Mouse (Mus musculus): ENCODE measurements around the gene Car14. TPM values are rescaled to one million over a fixed set of nuclear protein-coding genes. Genes with fewer than 3 reads are reported as not detected.
"Not testable (repeated sequence)": the region's sequence is repeated elsewhere in the genome, so short reads cannot be mapped to it uniquely, and the experiment has no call there.

The Car14 gene
- 10.4 and 12.5 TPM in 2 replicates for polyA plus RNA-seq (2014; fragmentation: Nextera tagmentation; extraction: Ambion mirVana)

GRCm38 (mm10) chr3:95904568-95904967 is at the start of gene Car14:
TSS of gene Car14 (minus strand) at chr3:95904691.
- Histone ChIP-seq H3K9me3 (ENCODE audit: low read depth, low read length) (no peaks in the 10 kb centered on the region), H3K4me1 (ENCODE audit: insufficient read depth) (peaks cover 11% of the 10 kb centered on the region), H3K36me3 (ENCODE audit: insufficient read depth) (no peaks in the 10 kb centered on the region), H3K27ac (ENCODE audit: low read depth) (peak within 1 kb of the TSS; percentile 46; the same call in 1 of the 2 replicates), H3K4me3 (ENCODE audit: low read depth, low read length) (peak within 1 kb of the TSS; percentile 34), H3K9ac (peak within 1 kb of the TSS; percentile 40), H3K27me3 (ENCODE audit: insufficient read depth, low read length) (no peaks in the 10 kb centered on the region), H3K4me2 (peak within 1 kb of the TSS; percentile 81)
- no peak for TF ChIP-seq CTCF (IDR thresholded peaks at IDR 0.05; ENCODE audit: low read depth)
- ATAC-seq (ENCODE audit: insufficient read depth) (peak; percentile 48), DNase-seq (peak; percentile 39)
- 1% methylated on average over 15 of the region's 15 CpGs for WGBS

GRCm38 (mm10) chr3:95953522-95953921 is 49.0 kb upstream of the Car14 start:
- Histone ChIP-seq H3K9ac (no peak overlapping the region), H3K4me3 (ENCODE audit: low read depth, low read length) (no peak overlapping the region), H3K27ac (ENCODE audit: low read depth) (no peak overlapping the region), H3K9me3 (ENCODE audit: low read depth, low read length) (no peaks in the 10 kb centered on the region), H3K36me3 (ENCODE audit: insufficient read depth) (no peaks in the 10 kb centered on the region), H3K4me2 (no peak overlapping the region), H3K4me1 (ENCODE audit: insufficient read depth) (no peaks in the 10 kb centered on the region), H3K27me3 (ENCODE audit: insufficient read depth, low read length) (no peaks in the 10 kb centered on the region)
- DNase-seq (no peak), ATAC-seq (ENCODE audit: insufficient read depth) (no peak)
- 77% methylated on average over 3 of the region's 3 CpGs for WGBS
- TF ChIP-seq CTCF (IDR thresholded peaks at IDR 0.05; ENCODE audit: low read depth): no peak

GRCm38 (mm10) chr3:95953023-95953422 is 48.5 kb upstream of the Car14 start:
- no peak overlapping the region for H3K4me2 ChIP-seq
- no peak overlapping the region for H3K4me3 ChIP-seq (ENCODE audit: low read depth, low read length)
- H3K36me3 ChIP-seq (ENCODE audit: insufficient read depth): peaks cover under 1% of the 10 kb centered on the region; the same call in 1 of the 2 replicates
- no peak for TF ChIP-seq CTCF (IDR thresholded peaks at IDR 0.05; ENCODE audit: low read depth)
- no peaks in the 10 kb centered on the region for H3K9me3 ChIP-seq (ENCODE audit: low read depth, low read length)
- no peak overlapping the region for H3K9ac ChIP-seq
- no peak for ATAC-seq (ENCODE audit: insufficient read depth)
- no peak for DNase-seq
- H3K4me1 ChIP-seq (ENCODE audit: insufficient read depth): no peaks in the 10 kb centered on the region
- no peaks in the 10 kb centered on the region for H3K27me3 ChIP-seq (ENCODE audit: insufficient read depth, low read length)
- H3K27ac ChIP-seq (ENCODE audit: low read depth): no peak overlapping the region

- H3K27me3 ChIP-seq (ENCODE audit: insufficient read depth, low read length); H3K9me3 ChIP-seq (ENCODE audit: low read depth, low read length); DNase-seq; H3K36me3 ChIP-seq (ENCODE audit: insufficient read depth); H3K4me1 ChIP-seq (ENCODE audit: insufficient read depth): not testable (repeated sequence)
- 69% methylated on average over 12 of the region's 12 CpGs for WGBS
- H3K27ac ChIP-seq (ENCODE audit: low read depth): peak overlapping the region; percentile 98
- H3K9ac ChIP-seq: peak overlapping the region; percentile 59
- H3K4me3 ChIP-seq (ENCODE audit: low read depth, low read length): peak overlapping the region; percentile 56
- H3K4me2 ChIP-seq: peak overlapping the region; percentile 78
- ATAC-seq (ENCODE audit: insufficient read depth): peak; percentile 7; the same call in 1 of the 2 replicates
These were observed 47.1 kb upstream of the Car14 start for GRCm38 (mm10) chr3:95951566-95951965.

- peaks cover 16% of the 10 kb centered on the region for H3K36me3 ChIP-seq (ENCODE audit: insufficient read depth)
- no peak for TF ChIP-seq CTCF (IDR thresholded peaks at IDR 0.05; ENCODE audit: low read depth)
- peak overlapping the region; percentile 56 for H3K4me3 ChIP-seq (ENCODE audit: low read depth, low read length)
- H3K9ac ChIP-seq: peak overlapping the region; percentile 59
- H3K27ac ChIP-seq (ENCODE audit: low read depth): peak overlapping the region; percentile 98
- H3K4me2 ChIP-seq: peak overlapping the region; percentile 78
- ATAC-seq (ENCODE audit: insufficient read depth) (peak; percentile 96), DNase-seq (peak; percentile 94)
- H3K4me1 ChIP-seq (ENCODE audit: insufficient read depth): no peaks in the 10 kb centered on the region
- H3K27me3 ChIP-seq (ENCODE audit: insufficient read depth, low read length): no peaks in the 10 kb centered on the region
- WGBS: 2% methylated on average over 49 of the region's 49 CpGs
- H3K9me3 ChIP-seq (ENCODE audit: low read depth, low read length): no peaks in the 10 kb centered on the region
These were observed 46.5 kb upstream of the Car14 start for GRCm38 (mm10) chr3:95950763-95951551.

GRCm38 (mm10) chr3:95948325-95948724 is 43.8 kb upstream of the Car14 start:
- no peaks in the 10 kb centered on the region for H3K4me1 ChIP-seq (ENCODE audit: insufficient read depth)
- no peak for ATAC-seq (ENCODE audit: insufficient read depth)
- H3K9ac ChIP-seq: no peak overlapping the region
- H3K4me3 ChIP-seq (ENCODE audit: low read depth, low read length): no peak overlapping the region
- H3K27ac ChIP-seq (ENCODE audit: low read depth): no peak overlapping the region
- H3K36me3 ChIP-seq (ENCODE audit: insufficient read depth): peaks cover 36% of the 10 kb centered on the region
- 89% methylated on average over 5 of the region's 5 CpGs for WGBS
- TF ChIP-seq CTCF (IDR thresholded peaks at IDR 0.05; ENCODE audit: low read depth): no peak
- H3K9me3 ChIP-seq (ENCODE audit: low read depth, low read length): no peaks in the 10 kb centered on the region
- H3K4me2 ChIP-seq: no peak overlapping the region
- no peak for DNase-seq
- no peaks in the 10 kb centered on the region for H3K27me3 ChIP-seq (ENCODE audit: insufficient read depth, low read length)

- no peak for ATAC-seq (ENCODE audit: insufficient read depth)
- no peak overlapping the region for H3K9ac ChIP-seq
- no peak for DNase-seq
- TF ChIP-seq CTCF (IDR thresholded peaks at IDR 0.05; ENCODE audit: low read depth): no peak
- 51% methylated on average over 14 of the region's 14 CpGs for WGBS
- no peaks in the 10 kb centered on the region for H3K27me3 ChIP-seq (ENCODE audit: insufficient read depth, low read length)
- no peaks in the 10 kb centered on the region for H3K4me1 ChIP-seq (ENCODE audit: insufficient read depth)
- no peak overlapping the region for H3K4me2 ChIP-seq
- peaks cover 60% of the 10 kb centered on the region for H3K36me3 ChIP-seq (ENCODE audit: insufficient read depth)
- no peak overlapping the region for H3K4me3 ChIP-seq (ENCODE audit: low read depth, low read length)
- H3K9me3 ChIP-seq (ENCODE audit: low read depth, low read length): no peaks in the 10 kb centered on the region
- no peak overlapping the region for H3K27ac ChIP-seq (ENCODE audit: low read depth)
These were observed 41.3 kb upstream of the Car14 start for GRCm38 (mm10) chr3:95945731-95946240.

Data from lung, embryonic 14.5 days (tissue).